Mouse (Mus musculus): ENCODE data around the gene Chtf18. TPM values are rescaled to one million over a fixed set of nuclear protein-coding genes. Genes with fewer than 3 reads are reported as not detected.

Chtf18 gene
- polyA plus RNA-seq (2014; fragmentation: Nextera tagmentation; extraction: Ambion mirVana) = 3.4 and 3.6 TPM in 2 replicates

DNA sequence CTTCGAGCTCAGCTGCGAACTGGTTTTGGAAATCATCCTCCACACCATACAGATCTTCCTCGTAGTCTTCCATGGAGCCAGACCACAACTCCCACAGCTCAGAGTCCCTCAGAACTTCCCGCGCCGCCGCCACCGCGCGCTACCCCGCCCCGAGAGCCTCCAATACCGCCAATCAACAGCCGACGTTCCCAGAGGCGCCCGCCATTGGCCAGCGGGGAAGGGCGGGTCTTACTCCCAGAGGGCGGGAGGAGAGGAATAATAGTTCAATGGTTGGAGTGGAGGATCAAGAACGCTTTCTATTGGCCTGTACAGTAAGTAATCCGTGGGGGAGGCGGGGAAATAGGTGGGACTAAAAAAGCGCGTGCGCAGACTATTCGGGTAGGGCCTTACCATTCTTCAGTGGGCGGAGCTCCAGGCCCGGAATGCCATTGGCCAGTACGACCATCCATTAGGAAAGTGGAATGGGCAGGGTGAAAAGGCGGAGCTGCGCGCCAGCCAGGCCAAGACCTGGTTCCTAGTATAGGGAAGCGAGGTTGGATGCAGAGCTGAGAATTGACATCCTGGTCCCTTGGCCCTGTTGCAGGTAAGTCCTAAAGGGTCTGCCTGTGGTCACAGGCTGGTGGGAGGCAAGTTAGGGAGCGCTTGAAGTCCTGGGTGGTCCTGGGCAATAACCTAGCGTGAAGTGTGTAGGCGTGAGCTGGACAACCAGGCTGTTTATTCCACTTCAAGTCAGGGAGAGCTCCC is at the start of gene Chtf18, which contains the start of gene Rpusd1:
Gene Chtf18, minus strand, starts transcription at position 155 of the 744 bp plus-strand sequence.
Gene Rpusd1, plus strand, starts transcription at position 406 of the 744 bp plus-strand sequence.
- Histone ChIP-seq H3K4me1 (replicated peaks; ENCODE audit: control insufficient read depth, insufficient read depth, low read length) (peaks cover 13% of the 10 kb centered on the region), H3K4me3 (replicated peaks; ENCODE audit: low read length) (peak within 1 kb of the TSS; percentile 63), H3K4me2 (replicated peaks) (peak within 1 kb of the TSS; percentile 62), H3K9ac (peak within 1 kb of the TSS; percentile 79), H3K36me3 (replicated peaks; ENCODE audit: control insufficient read depth, insufficient read depth) (peaks cover 11% of the 10 kb centered on the region; the same call in 1 of the 2 replicates), H3K27ac (no peak within 1 kb of the TSS), H3K9me3 (ENCODE audit: control insufficient read depth, low read length) (no peaks in the 10 kb centered on the region), H3K27me3 (ENCODE audit: control insufficient read depth, insufficient read depth, low read length) (no peaks in the 10 kb centered on the region)
- DNase-seq (ENCODE audit: low spot score) (peak; percentile 99), ATAC-seq (ENCODE audit: low FRiP score) (peak; percentile 98)
- WGBS = under 1% methylated on average over 37 of the region's 37 CpGs

GRCm38 (mm10) chr17:25775318-25776062 is 48.3 kb upstream of the Chtf18 start:
- Histone ChIP-seq H3K4me3 (replicated peaks; ENCODE audit: low read length) (no peak overlapping the region), H3K9ac (no peak overlapping the region), H3K36me3 (replicated peaks; ENCODE audit: control insufficient read depth, insufficient read depth) (peaks cover 21% of the 10 kb centered on the region), H3K4me1 (replicated peaks; ENCODE audit: control insufficient read depth, insufficient read depth, low read length) (peaks cover 8% of the 10 kb centered on the region; the same call in 1 of the 2 replicates), H3K9me3 (ENCODE audit: control insufficient read depth, low read length) (no peaks in the 10 kb centered on the region), H3K27me3 (ENCODE audit: control insufficient read depth, insufficient read depth, low read length) (no peaks in the 10 kb centered on the region), H3K27ac (no peak overlapping the region), H3K4me2 (replicated peaks) (no peak overlapping the region)
- DNase-seq (ENCODE audit: low spot score) (no peak), ATAC-seq (ENCODE audit: low FRiP score) (no peak)
- WGBS = 84% methylated on average over 10 of the region's 10 CpGs

DNA sequence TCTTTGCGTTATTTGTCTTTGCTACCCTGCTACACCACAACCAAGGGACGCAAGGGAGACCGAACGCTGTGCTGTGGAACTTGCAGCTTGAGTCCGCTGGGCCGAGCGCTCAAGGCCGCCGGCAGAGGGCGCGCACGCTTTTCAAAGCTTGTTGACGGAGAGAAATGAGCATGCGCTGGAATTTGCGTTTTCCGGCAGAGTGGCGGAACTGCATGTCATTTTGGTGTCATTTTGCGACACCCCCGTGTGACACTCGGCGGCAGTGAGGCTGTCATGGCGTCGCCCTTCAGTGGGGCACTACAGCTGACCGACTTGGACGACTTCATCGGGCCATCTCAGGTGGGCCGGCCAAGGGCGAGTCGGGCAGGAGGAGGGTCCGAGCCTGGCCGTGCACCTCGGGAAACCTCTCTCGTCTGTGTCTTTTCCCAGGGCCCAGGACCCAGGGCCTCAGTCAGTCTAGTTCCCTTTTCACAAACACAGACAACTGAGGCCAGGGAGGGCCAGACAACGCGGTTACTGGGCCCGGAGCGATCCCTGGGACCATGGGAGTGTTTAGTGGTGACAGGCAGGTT is 46.4 kb upstream of the Chtf18 start, which contains the start of gene Narfl:
Gene Narfl, plus strand, starts transcription at position 228 of the 572 bp plus-strand sequence.
- Histone ChIP-seq H3K4me3 (replicated peaks; ENCODE audit: low read length) (peak within 1 kb of the TSS; percentile 51), H3K4me2 (replicated peaks) (peak within 1 kb of the TSS; percentile 54), H3K27me3 (ENCODE audit: control insufficient read depth, insufficient read depth, low read length) (peaks cover 4% of the 10 kb centered on the region; the same call in 1 of the 2 replicates), H3K4me1 (replicated peaks; ENCODE audit: control insufficient read depth, insufficient read depth, low read length) (peaks cover 8% of the 10 kb centered on the region; the same call in 1 of the 2 replicates), H3K9ac (peak within 1 kb of the TSS; percentile 68), H3K27ac (no peak within 1 kb of the TSS), H3K36me3 (replicated peaks; ENCODE audit: control insufficient read depth, insufficient read depth) (peaks cover 9% of the 10 kb centered on the region; the same call in 1 of the 2 replicates), H3K9me3 (ENCODE audit: control insufficient read depth, low read length) (no peaks in the 10 kb centered on the region)
- peak; percentile 99 for DNase-seq (ENCODE audit: low spot score)
- under 1% methylated on average over 37 of the region's 37 CpGs for WGBS
- ATAC-seq (ENCODE audit: low FRiP score) = peak; percentile 88

DNA sequence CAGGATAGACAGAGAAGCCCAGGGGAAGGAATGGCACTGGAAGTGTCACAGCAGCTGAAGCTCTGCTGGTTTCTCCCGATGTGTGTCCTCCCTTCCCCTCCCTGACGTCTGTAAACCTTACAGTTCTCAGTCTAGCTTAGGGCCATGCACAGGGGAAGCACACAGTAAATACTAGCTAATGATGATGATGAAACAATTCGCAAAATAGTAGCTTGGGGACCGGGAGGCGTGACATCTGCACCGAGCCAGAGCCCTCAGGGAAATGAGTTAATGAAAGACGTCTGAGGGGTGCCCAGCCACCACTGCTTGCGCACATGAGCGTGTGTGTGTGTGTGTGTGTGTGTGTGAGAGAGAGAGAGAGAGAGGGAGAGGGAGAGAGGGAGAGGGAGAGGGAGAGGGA is 42.1 kb upstream of the Chtf18 start:
- Histone ChIP-seq H3K4me2 (replicated peaks) (no peak overlapping the region), H3K27me3 (ENCODE audit: control insufficient read depth, insufficient read depth, low read length) (peaks cover 10% of the 10 kb centered on the region; the same call in 1 of the 2 replicates), H3K9me3 (ENCODE audit: control insufficient read depth, low read length) (no peaks in the 10 kb centered on the region), H3K36me3 (replicated peaks; ENCODE audit: control insufficient read depth, insufficient read depth) (no peaks in the 10 kb centered on the region), H3K9ac (no peak overlapping the region), H3K4me3 (replicated peaks; ENCODE audit: low read length) (no peak overlapping the region), H3K27ac (no peak overlapping the region), H3K4me1 (replicated peaks; ENCODE audit: control insufficient read depth, insufficient read depth, low read length) (peaks cover 4% of the 10 kb centered on the region; the same call in 1 of the 2 replicates)
- no peak for DNase-seq (ENCODE audit: low spot score)
- no peak for ATAC-seq (ENCODE audit: low FRiP score)
- WGBS = 46% methylated on average over 9 of the region's 9 CpGs

DNA sequence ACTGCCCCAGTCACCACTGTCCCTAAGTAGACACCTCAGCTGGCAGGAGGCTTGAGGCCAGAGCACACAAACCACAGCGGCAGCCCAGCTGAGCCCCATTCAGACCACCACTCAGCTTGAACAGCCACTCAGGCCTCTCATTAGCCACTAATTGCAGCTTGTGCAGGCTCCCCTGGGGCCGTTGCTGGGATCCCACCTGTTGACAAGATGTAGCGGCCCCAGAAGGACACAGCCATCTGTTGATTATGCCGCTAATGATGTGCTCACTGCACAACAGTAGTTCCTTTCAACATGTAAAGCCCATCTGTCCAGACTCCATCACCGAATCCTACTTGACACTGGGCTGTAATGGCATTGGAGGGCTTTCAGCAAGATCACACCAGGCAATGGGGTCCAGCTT is 38.7 kb upstream of the Chtf18 start:
- Histone ChIP-seq H3K36me3 (replicated peaks; ENCODE audit: control insufficient read depth, insufficient read depth) (no peaks in the 10 kb centered on the region), H3K4me2 (replicated peaks) (no peak overlapping the region), H3K9me3 (ENCODE audit: control insufficient read depth, low read length) (no peaks in the 10 kb centered on the region), H3K27me3 (ENCODE audit: control insufficient read depth, insufficient read depth, low read length) (peaks cover 10% of the 10 kb centered on the region; the same call in 1 of the 2 replicates), H3K4me3 (replicated peaks; ENCODE audit: low read length) (no peak overlapping the region), H3K4me1 (replicated peaks; ENCODE audit: control insufficient read depth, insufficient read depth, low read length) (no peaks in the 10 kb centered on the region), H3K27ac (no peak overlapping the region), H3K9ac (no peak overlapping the region)
- no peak for DNase-seq (ENCODE audit: low spot score)
- no peak for ATAC-seq (ENCODE audit: low FRiP score)
- 34% methylated on average over 5 of the region's 5 CpGs for WGBS

DNA sequence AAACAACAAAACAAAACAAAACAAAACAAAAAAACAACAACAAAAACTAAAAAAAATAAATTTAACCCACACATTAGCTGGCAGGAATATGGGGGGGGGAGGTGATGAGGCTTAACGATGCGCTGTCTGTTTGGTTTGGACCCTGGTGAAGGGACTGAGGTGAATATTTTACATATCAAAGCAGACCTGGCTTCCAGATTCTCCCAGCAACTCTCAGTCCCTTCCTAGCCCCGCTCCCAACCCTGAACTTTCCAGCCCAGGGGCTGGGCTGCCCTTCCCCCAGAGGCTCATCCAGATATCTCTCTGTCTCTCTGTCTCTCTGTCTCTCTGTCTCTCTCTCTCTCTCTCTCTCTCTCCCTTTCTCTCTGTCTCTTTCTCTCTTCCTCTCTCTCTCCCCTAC is 35.4 kb upstream of the Chtf18 start:
- H3K4me3 ChIP-seq (replicated peaks; ENCODE audit: low read length) = no peak overlapping the region
- ATAC-seq (ENCODE audit: low FRiP score) = no peak
- no peak for DNase-seq (ENCODE audit: low spot score)
- peaks cover 1% of the 10 kb centered on the region; the same call in 1 of the 2 replicates for H3K27me3 ChIP-seq (ENCODE audit: control insufficient read depth, insufficient read depth, low read length)
- WGBS = 29% methylated on average over 3 of the region's 3 CpGs
- H3K9me3 ChIP-seq (ENCODE audit: control insufficient read depth, low read length) = no peaks in the 10 kb centered on the region
- no peaks in the 10 kb centered on the region for H3K4me1 ChIP-seq (replicated peaks; ENCODE audit: control insufficient read depth, insufficient read depth, low read length)
- H3K4me2 ChIP-seq (replicated peaks) = no peak overlapping the region
- H3K27ac ChIP-seq = no peak overlapping the region
- H3K9ac ChIP-seq = no peak overlapping the region
- no peaks in the 10 kb centered on the region for H3K36me3 ChIP-seq (replicated peaks; ENCODE audit: control insufficient read depth, insufficient read depth)

- H3K4me3 ChIP-seq (replicated peaks; ENCODE audit: low read length) = no peak overlapping the region
- H3K27ac ChIP-seq = no peak overlapping the region
- H3K4me1 ChIP-seq (replicated peaks; ENCODE audit: control insufficient read depth, insufficient read depth, low read length) = no peaks in the 10 kb centered on the region
- H3K9me3 ChIP-seq (ENCODE audit: control insufficient read depth, low read length) = no peaks in the 10 kb centered on the region
- 37% methylated on average over 4 of the region's 4 CpGs for WGBS
- DNase-seq (ENCODE audit: low spot score) = no peak
- no peak for ATAC-seq (ENCODE audit: low FRiP score)
- no peak overlapping the region for H3K4me2 ChIP-seq (replicated peaks)
- H3K36me3 ChIP-seq (replicated peaks; ENCODE audit: control insufficient read depth, insufficient read depth) = no peaks in the 10 kb centered on the region
- H3K27me3 ChIP-seq (ENCODE audit: control insufficient read depth, insufficient read depth, low read length) = no peaks in the 10 kb centered on the region
- H3K9ac ChIP-seq = no peak overlapping the region
Observed at GRCm38 (mm10) chr17:25761561-25761970, 34.3 kb upstream of the Chtf18 start.

DNA sequence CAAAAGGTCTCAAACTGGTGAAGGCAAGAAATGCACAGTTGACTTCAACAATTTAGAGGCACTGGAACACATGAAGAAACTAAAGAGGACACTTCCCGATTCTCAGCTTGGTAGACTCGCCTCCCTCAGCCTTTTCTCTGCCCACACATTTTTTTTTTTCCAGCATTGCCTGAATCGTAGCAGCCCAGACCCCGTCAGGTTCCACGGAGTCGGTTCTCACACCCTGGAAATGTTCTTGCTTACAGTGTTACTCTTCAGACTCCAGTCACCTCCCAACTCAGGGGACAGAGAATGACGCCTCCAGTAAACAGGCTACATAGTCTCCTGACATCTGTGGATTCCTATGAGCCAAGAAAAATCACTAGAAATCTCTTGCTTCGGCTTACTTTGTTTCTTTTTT is 32.9 kb upstream of the Chtf18 start:
- H3K27me3 ChIP-seq (ENCODE audit: control insufficient read depth, insufficient read depth, low read length) = no peaks in the 10 kb centered on the region
- no peaks in the 10 kb centered on the region for H3K4me1 ChIP-seq (replicated peaks; ENCODE audit: control insufficient read depth, insufficient read depth, low read length)
- no peak overlapping the region for H3K9ac ChIP-seq
- no peak for DNase-seq (ENCODE audit: low spot score)
- no peak overlapping the region for H3K4me2 ChIP-seq (replicated peaks)
- H3K4me3 ChIP-seq (replicated peaks; ENCODE audit: low read length) = no peak overlapping the region
- WGBS = 81% methylated on average over 8 of the region's 8 CpGs
- H3K27ac ChIP-seq = no peak overlapping the region
- ATAC-seq (ENCODE audit: low FRiP score) = no peak
- no peaks in the 10 kb centered on the region for H3K36me3 ChIP-seq (replicated peaks; ENCODE audit: control insufficient read depth, insufficient read depth)
- no peaks in the 10 kb centered on the region for H3K9me3 ChIP-seq (ENCODE audit: control insufficient read depth, low read length)

- H3K27me3 ChIP-seq (ENCODE audit: control insufficient read depth, insufficient read depth, low read length) = no peaks in the 10 kb centered on the region
- no peak for DNase-seq (ENCODE audit: low spot score)
- WGBS = 81% methylated on average over 3 of the region's 3 CpGs
Observed at GRCm38 (mm10) chr17:25757691-25758090, 30.5 kb upstream of the Chtf18 start.

More at GRCm38 (mm10) chr17:25757691-25758090, 30.5 kb upstream of the Chtf18 start:
- Histone ChIP-seq H3K9me3 (ENCODE audit: control insufficient read depth, low read length) (no peaks in the 10 kb centered on the region), H3K9ac (no peak overlapping the region), H3K4me3 (replicated peaks; ENCODE audit: low read length) (no peak overlapping the region), H3K4me1 (replicated peaks; ENCODE audit: control insufficient read depth, insufficient read depth, low read length) (no peaks in the 10 kb centered on the region), H3K27ac (no peak overlapping the region), H3K36me3 (replicated peaks; ENCODE audit: control insufficient read depth, insufficient read depth) (no peaks in the 10 kb centered on the region), H3K4me2 (replicated peaks) (no peak overlapping the region)
- ATAC-seq (ENCODE audit: low FRiP score) = no peak
